Mouse (Mus musculus) lung, embryonic 14.5 days (tissue): ENCODE data around the gene Gm42791. TPM values are rescaled to one million over a fixed set of nuclear protein-coding genes. Genes with fewer than 3 reads are reported as not detected.

Experiments used
- ATAC-seq: fragments of 200-750 bp; cut with Nextera tagmentation; 2 replicates; pipeline ENCODE4 v1.8.0; 2017; ENCODE audit warnings: mild to moderate bottlenecking, moderate TSS enrichment, moderate library complexity; ENCODE audit not compliant: insufficient read depth
- DNase-seq: peaks from one replicate; pipeline ENCODE4 v3.0.0-alpha.2; 2015
- H3K27ac ChIP-seq: fragments of 300-500 bp; sonication (generic); 2 replicates; pipeline ENCODE4 v1.5.1; 2014; ENCODE audit warnings: low read depth, mild to moderate bottlenecking, moderate library complexity
- H3K27me3 ChIP-seq: fragments of 300-500 bp; sonication (generic); 2 replicates; pipeline ENCODE4 v1.6.1; 2014; ENCODE audit warnings: low read length, control low read depth; ENCODE audit not compliant: insufficient read depth
- H3K36me3 ChIP-seq: fragments of 300-500 bp; sonication (generic); 2 replicates; pipeline ENCODE4 v1.6.1; 2014; ENCODE audit warnings: control low read depth; ENCODE audit not compliant: insufficient read depth
- H3K4me1 ChIP-seq: fragments of 300-500 bp; sonication (generic); 2 replicates; pipeline ENCODE4 v1.6.1; 2014; ENCODE audit warnings: antibody characterized with exemption, control low read depth; ENCODE audit not compliant: insufficient read depth
- H3K4me2 ChIP-seq: fragments of 300-500 bp; sonication (generic); 2 replicates; pipeline ENCODE4 v1.6.1; 2014; ENCODE audit warnings: mild to moderate bottlenecking
- H3K4me3 ChIP-seq: fragments of 300-500 bp; sonication (generic); 2 replicates; pipeline ENCODE4 v1.5.1; 2014; ENCODE audit warnings: low read depth, low read length
- H3K9ac ChIP-seq: fragments of 300-500 bp; sonication (generic); 2 replicates; pipeline ENCODE4 v1.6.1; 2014
- H3K9me3 ChIP-seq: fragments of 300-500 bp; sonication (generic); 2 replicates; pipeline ENCODE4 v1.6.1; 2016; ENCODE audit warnings: low read depth, low read length, control low read depth
- CTCF ChIP-seq: IDR thresholded peaks from 2 replicates; pipeline ENCODE4 v1.5.1; 2016; ENCODE audit warnings: antibody characterized with exemption, low read depth
- WGBS: fragments of 180-500 bp; shearing (Covaris S2); extraction: QIAGEN DNeasy Blood & Tissue Kit; methylation state at CpG from one replicate; pipeline ENCODE4 v1.1.7; 2014; 5-methylcytosine and 5-hydroxymethylcytosine counted together
- polyA plus RNA-seq: library from polyadenylated mRNA; unstranded; fragments of >200 nt; fragmentation: Nextera tagmentation; extraction: Ambion mirVana; gene quantifications from 2 replicates; pipeline ENCODE4 v1.2.1, GENCODE M21; 2014

Gene Gm42791
- polyA plus RNA-seq, 1 experiment from 2014 or later = 0.58 TPM

- H3K4me1 ChIP-seq = 0 out of 2 replicates have a peak, but pooled peaks cover 3% of the 10 kb centered on the region
- peak overlapping the region; percentile 75 for H3K4me2 ChIP-seq
- H3K36me3 ChIP-seq = no peaks in the 10 kb centered on the region
- H3K27ac ChIP-seq = peak overlapping the region; percentile 91
- no peaks in the 10 kb centered on the region for H3K27me3 ChIP-seq
- peak overlapping the region; percentile 83 for H3K9ac ChIP-seq
- TF ChIP-seq CTCF = peak; percentile 35; the same call in 1 of the 2 replicates
- ATAC-seq = peak; percentile 99
- under 1% methylated on average over 68 of the region's 69 CpGs for WGBS
- H3K4me3 ChIP-seq = peak overlapping the region; percentile 73
- H3K9me3 ChIP-seq = no peaks in the 10 kb centered on the region
- DNase-seq = peak; percentile 98
These were observed 66.4 kb downstream of the Gm42791 start for GRCm38 (mm10) chr5:148928382-148929115.

DNA sequence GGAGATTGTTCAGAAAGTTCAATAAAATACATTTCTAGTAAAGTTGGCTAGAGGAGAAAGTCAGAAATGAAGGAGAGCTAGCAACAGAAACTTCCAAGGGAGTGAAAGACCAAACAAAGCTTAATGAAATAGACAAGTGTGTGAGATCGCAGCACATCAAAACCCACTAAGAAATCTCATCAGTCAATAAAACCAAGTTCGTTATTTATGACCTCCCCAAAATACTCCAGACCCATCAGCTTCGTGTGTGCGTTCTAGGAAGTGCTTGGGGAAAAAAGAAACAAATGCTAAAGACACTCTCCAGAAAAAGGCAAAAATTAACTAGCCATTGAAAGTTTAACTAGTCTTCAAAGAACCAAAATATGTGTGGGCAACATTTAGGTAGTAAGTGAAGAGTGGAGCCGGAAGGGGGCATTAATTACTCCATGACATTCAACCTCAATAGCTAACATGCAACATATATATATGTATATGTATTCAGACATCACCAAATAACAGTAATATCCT is 67.2 kb downstream of the Gm42791 start:
- H3K27me3 ChIP-seq = no peaks in the 10 kb centered on the region
- 34% methylated on average over 5 of the region's 5 CpGs for whole genome bisulfite sequencing
- peak overlapping the region; percentile 91 for H3K27ac ChIP-seq
- no peak for ATAC-seq
- DNase-seq = no peak
- peak overlapping the region; percentile 83 for H3K9ac ChIP-seq
- 0 out of 2 replicates have a peak, but pooled peaks cover 5% of the 10 kb centered on the region for H3K4me1 ChIP-seq
- H3K36me3 ChIP-seq = no peaks in the 10 kb centered on the region
- peak overlapping the region; percentile 73 for H3K4me3 ChIP-seq
- peak overlapping the region; percentile 67 for H3K4me2 ChIP-seq
- TF ChIP-seq CTCF = no peak
- H3K9me3 ChIP-seq = no peaks in the 10 kb centered on the region

GRCm38 (mm10) chr5:148924586-148924985 is 70.4 kb downstream of the Gm42791 start:
- Histone ChIP-seq H3K9me3 (no peaks in the 10 kb centered on the region), H3K36me3 (peaks cover 10% of the 10 kb centered on the region; the same call in 1 of the 2 replicates), H3K9ac (no peak overlapping the region), H3K27me3 (no peaks in the 10 kb centered on the region), H3K4me2 (no peak overlapping the region), H3K4me1 (0 out of 2 replicates have a peak, but pooled peaks cover 5% of the 10 kb centered on the region), H3K4me3 (no peak overlapping the region), H3K27ac (no peak overlapping the region)
- no peak for DNase-seq
- no peak for TF ChIP-seq CTCF
- 78% methylated on average over 12 of the region's 12 CpGs for WGBS
- ATAC-seq = no peak

GRCm38 (mm10) chr5:148924051-148924450 is 70.9 kb downstream of the Gm42791 start:
- WGBS = 66% methylated on average over 9 of the region's 9 CpGs
- ATAC-seq = no peak

DNA sequence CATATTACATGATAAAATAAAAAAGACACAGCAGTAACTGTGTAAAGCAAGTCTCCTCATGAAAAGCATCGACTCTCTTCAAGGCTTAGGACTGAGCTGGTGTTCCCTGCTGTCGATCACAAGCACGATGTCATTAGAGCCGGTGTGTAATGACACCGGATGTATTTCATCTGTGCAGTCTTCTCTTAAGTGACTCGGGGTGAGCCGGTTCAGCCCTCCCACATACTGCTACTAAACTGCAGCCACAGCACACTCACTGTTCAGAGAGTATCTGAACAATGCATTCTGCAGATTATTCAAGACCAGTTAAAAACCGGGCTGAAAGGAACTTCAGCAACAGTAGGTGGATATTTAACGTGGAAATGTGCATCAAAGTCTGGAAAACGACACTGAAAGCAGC is 71.5 kb downstream of the Gm42791 start:
- Histone ChIP-seq H3K9me3 (no peaks in the 10 kb centered on the region), H3K36me3 (peaks cover 18% of the 10 kb centered on the region), H3K4me2 (no peak overlapping the region), H3K4me3 (no peak overlapping the region), H3K9ac (no peak overlapping the region), H3K4me1 (0 out of 2 replicates have a peak, but pooled peaks cover 5% of the 10 kb centered on the region), H3K27me3 (no peaks in the 10 kb centered on the region), H3K27ac (no peak overlapping the region)
- ATAC-seq (no peak), DNase-seq (no peak)
- WGBS = 55% methylated on average over 10 of the region's 10 CpGs
- no peak for TF ChIP-seq CTCF

More at GRCm38 (mm10) chr5:148924051-148924450, 70.9 kb downstream of the Gm42791 start:
- TF ChIP-seq CTCF = no peak
- H3K4me3 ChIP-seq = no peak overlapping the region
- no peak for DNase-seq
- H3K4me1 ChIP-seq = 0 out of 2 replicates have a peak, but pooled peaks cover 5% of the 10 kb centered on the region
- H3K9ac ChIP-seq = no peak overlapping the region
- H3K36me3 ChIP-seq = peaks cover 14% of the 10 kb centered on the region; the same call in 1 of the 2 replicates
- H3K4me2 ChIP-seq = no peak overlapping the region
- no peak overlapping the region for H3K27ac ChIP-seq
- no peaks in the 10 kb centered on the region for H3K27me3 ChIP-seq
- H3K9me3 ChIP-seq = no peaks in the 10 kb centered on the region

DNA sequence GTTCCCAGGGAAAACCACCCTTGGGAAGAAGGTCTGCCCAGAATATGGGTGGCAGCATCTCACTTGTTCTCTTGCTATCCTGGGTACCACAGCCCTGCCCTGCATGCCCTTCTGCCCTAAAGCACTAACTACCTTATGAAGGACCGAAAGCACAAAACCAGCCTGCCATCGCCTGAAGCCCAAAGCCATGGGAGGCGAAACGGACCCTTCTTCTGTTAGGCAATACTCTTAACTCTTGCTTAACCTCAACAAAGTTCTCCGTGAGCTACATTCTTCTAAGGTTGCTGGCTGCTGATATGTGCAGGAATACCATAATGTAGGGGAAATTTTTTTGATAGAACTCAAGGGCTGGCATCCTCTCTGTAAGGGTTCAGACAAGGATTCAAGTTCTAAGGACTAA is 72.2 kb downstream of the Gm42791 start:
- H3K36me3 ChIP-seq = peaks cover 24% of the 10 kb centered on the region
- no peak overlapping the region for H3K27ac ChIP-seq
- H3K4me1 ChIP-seq = 0 out of 2 replicates have a peak, but pooled peaks cover 5% of the 10 kb centered on the region
- 74% methylated on average over 5 of the region's 5 CpGs for WGBS
- TF ChIP-seq CTCF = no peak
- no peak overlapping the region for H3K4me2 ChIP-seq
- DNase-seq = no peak
- H3K4me3 ChIP-seq = no peak overlapping the region
- no peak overlapping the region for H3K9ac ChIP-seq
- H3K9me3 ChIP-seq = no peaks in the 10 kb centered on the region
- ATAC-seq = no peak
- no peaks in the 10 kb centered on the region for H3K27me3 ChIP-seq

DNA sequence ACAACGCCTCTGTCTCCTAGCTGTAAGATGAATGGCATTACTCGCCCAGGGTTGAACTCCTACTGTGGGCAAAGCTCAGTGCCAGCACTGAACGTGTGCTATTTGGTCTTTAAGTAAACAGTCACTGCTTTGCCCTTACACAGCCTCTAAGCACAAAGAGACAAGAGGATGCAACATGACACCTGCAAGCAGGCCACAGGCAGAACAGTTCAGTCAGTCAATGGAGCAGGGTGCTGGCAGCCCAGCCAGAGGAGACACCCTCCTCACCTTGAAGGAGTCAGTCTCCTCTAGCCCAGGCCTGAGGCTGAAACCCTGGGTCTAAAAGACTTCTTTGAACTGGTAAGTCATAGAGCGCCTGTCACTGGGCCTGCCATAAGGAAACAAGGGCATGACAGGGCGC is 76.9 kb downstream of the Gm42791 start:
- Histone ChIP-seq H3K9ac (no peak overlapping the region), H3K4me2 (no peak overlapping the region), H3K4me1 (no peaks in the 10 kb centered on the region), H3K9me3 (no peaks in the 10 kb centered on the region), H3K36me3 (peaks cover 54% of the 10 kb centered on the region), H3K4me3 (no peak overlapping the region), H3K27me3 (no peaks in the 10 kb centered on the region), H3K27ac (no peak overlapping the region)
- ATAC-seq = no peak
- no peak for TF ChIP-seq CTCF
- 60% methylated on average over 5 of the region's 5 CpGs for WGBS
- no peak for DNase-seq
